12 mouse cellular contexts compared by ENCODE assay signal in the genomic region with DNA sequence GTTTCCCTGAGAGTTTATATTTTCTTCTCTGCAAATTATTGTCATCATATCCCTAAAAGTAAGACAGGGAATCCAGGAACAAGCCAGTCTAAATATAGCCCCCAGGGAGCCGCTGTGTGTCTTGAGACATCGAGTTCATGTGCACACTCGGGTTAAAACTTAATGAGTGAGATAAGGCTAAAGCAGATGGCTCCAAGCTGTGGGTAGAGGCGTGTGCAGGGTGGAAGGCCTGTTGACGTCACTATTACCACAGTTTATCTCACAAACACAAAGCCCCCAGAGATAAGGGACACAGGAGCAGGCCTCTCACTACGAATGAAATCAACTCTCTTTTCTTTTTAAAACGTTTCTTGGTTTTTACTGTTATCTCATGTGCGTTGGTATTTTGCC.
DNase-seq lines count a peak whose midpoint lies in the region; ATAC-seq and TF ChIP-seq lines count a peak whose summit lies in the region.
"Had no signal": no experiment of that assay in that cellular context is flagged by ENCODE, and none has a peak within 500 bp of the region (broad histone marks: within the 10 kb centered on the region; RNA-seq: fewer than 3 reads in every experiment).

No protein-coding gene starts in this region.

- no peak for TF ChIP-seq POLR2A in heart, adult 2 months (IDR thresholded peaks at IDR 0.05; ENCODE audit: insufficient read depth, low read depth, low read length)

- no peaks in the 10 kb centered on the region for H3K36me3 ChIP-seq in heart, embryonic 10.5 days
- H3K36me3 ChIP-seq in heart, adult 2 months (ENCODE audit: control insufficient read depth, insufficient read depth, low read length) = no peaks in the 10 kb centered on the region
- no peaks in the 10 kb centered on the region for H3K36me3 ChIP-seq in stomach, embryonic 14.5 days (ENCODE audit: control insufficient read depth, insufficient read depth, low read length)
- H3K36me3 ChIP-seq in stomach, postnatal 0 days (ENCODE audit: control insufficient read depth, insufficient read depth, low read length) = no peaks in the 10 kb centered on the region
- H3K36me3 ChIP-seq in stomach, embryonic 15.5 days = no peaks in the 10 kb centered on the region
- H3K36me3 ChIP-seq: limb, embryonic 12.5 days had no signal

- no peak overlapping the region for H3K4me3 ChIP-seq in heart, embryonic 10.5 days
- no peak overlapping the region for H3K4me3 ChIP-seq in heart, adult 2 months
- no peak overlapping the region for H3K4me3 ChIP-seq in stomach, embryonic 14.5 days (ENCODE audit: low read depth, low read length)
- H3K4me3 ChIP-seq in stomach, postnatal 0 days (ENCODE audit: low read depth, low read length) = no peak overlapping the region
- no peak overlapping the region for H3K4me3 ChIP-seq in stomach, embryonic 15.5 days (replicated peaks)
- H3K4me3 ChIP-seq: limb, embryonic 12.5 days had no signal

- no peak overlapping the region for H3K4me2 ChIP-seq in stomach, embryonic 14.5 days (replicated peaks; ENCODE audit: low read depth, low read length)
- no peak overlapping the region for H3K4me2 ChIP-seq in stomach, postnatal 0 days (replicated peaks; ENCODE audit: low read depth)
- H3K4me2 ChIP-seq in stomach, embryonic 15.5 days = no peak overlapping the region
- H3K4me2 ChIP-seq: limb, embryonic 12.5 days had no signal

- no peaks in the 10 kb centered on the region for H3K9me3 ChIP-seq in heart, embryonic 10.5 days
- H3K9me3 ChIP-seq in stomach, embryonic 14.5 days (ENCODE audit: control insufficient read depth, low read depth, low read length) = no peaks in the 10 kb centered on the region
- no peaks in the 10 kb centered on the region for H3K9me3 ChIP-seq in stomach, postnatal 0 days (ENCODE audit: control insufficient read depth, low read length)
- H3K9me3 ChIP-seq in stomach, embryonic 15.5 days = no peaks in the 10 kb centered on the region
- H3K9me3 ChIP-seq: limb, embryonic 12.5 days had no signal

- TF ChIP-seq CTCF in heart, adult 2 months (IDR thresholded peaks at IDR 0.05) = no peak
- no peak for TF ChIP-seq CTCF in stomach, postnatal 0 days (IDR thresholded peaks at IDR 0.05; ENCODE audit: low read depth)

- WGBS in heart, embryonic 10.5 days = 9% methylated on average over 8 of the region's 8 CpGs
- WGBS in heart, adult 2 months = 41% methylated on average over 8 of the region's 8 CpGs
- 44% methylated on average over 8 of the region's 8 CpGs for WGBS in stomach, embryonic 14.5 days
- WGBS in stomach, postnatal 0 days = 48% methylated on average over 8 of the region's 8 CpGs
- WGBS in stomach, embryonic 15.5 days = 37% methylated on average over 8 of the region's 8 CpGs

- DNase-seq in heart, embryonic 10.5 days (ENCODE audit: low spot score) = no peak
- DNase-seq in heart, adult 2 months = no peak
- no peak for DNase-seq in stomach, postnatal 0 days (ENCODE audit: low spot score)
- peak; percentile 65 for DNase-seq in liver
- no peak for DNase-seq in frontal cortex, postnatal 14 days (ENCODE audit: low spot score in 2 of 2)
- no peak for DNase-seq in right cerebral cortex, postnatal 4 days
- DNase-seq: B cell, adult 2 months; embryo, embryonic 11 days; kidney, adult 11 months had no signal

- no peak overlapping the region for H3K9ac ChIP-seq in heart, adult 2 months (ENCODE audit: low read depth, low read length)
- no peak overlapping the region for H3K9ac ChIP-seq in stomach, embryonic 14.5 days (replicated peaks; ENCODE audit: low read depth, low read length)
- H3K9ac ChIP-seq in stomach, postnatal 0 days (ENCODE audit: low read length) = no peak overlapping the region
- H3K9ac ChIP-seq in stomach, embryonic 15.5 days = no peak overlapping the region
- H3K9ac ChIP-seq: limb, embryonic 12.5 days had no signal

- H3K27me3 ChIP-seq in heart, embryonic 10.5 days (ENCODE audit: insufficient read depth, poor library complexity, severe bottlenecking) = peaks cover 7% of the 10 kb centered on the region; the same call in 1 of the 2 replicates
- H3K27me3 ChIP-seq in heart, adult 2 months (ENCODE audit: control insufficient read depth, insufficient read depth, low read length) = no peaks in the 10 kb centered on the region
- no peaks in the 10 kb centered on the region for H3K27me3 ChIP-seq in stomach, embryonic 14.5 days (ENCODE audit: control insufficient read depth, insufficient read depth, low read length)
- H3K27me3 ChIP-seq in stomach, postnatal 0 days (ENCODE audit: control insufficient read depth, insufficient read depth, low read length) = no peaks in the 10 kb centered on the region
- no peaks in the 10 kb centered on the region for H3K27me3 ChIP-seq in stomach, embryonic 15.5 days (replicated peaks)

- no peak; the same call in 1 of the 2 replicates for ATAC-seq in stomach, embryonic 14.5 days (ENCODE audit: insufficient number of reproducible peaks, insufficient read depth, low FRiP score, low read depth)
- ATAC-seq in stomach, postnatal 0 days (ENCODE audit: low FRiP score, low TSS enrichment) = no peak
- ATAC-seq in stomach, embryonic 15.5 days (ENCODE audit: insufficient read depth, low FRiP score, low read depth) = peak; percentile 56; the same call in 1 of the 2 replicates

- peak overlapping the region; percentile 67 for H3K27ac ChIP-seq in heart, embryonic 10.5 days
- no peak overlapping the region for H3K27ac ChIP-seq in heart, adult 2 months
- H3K27ac ChIP-seq in stomach, embryonic 14.5 days (ENCODE audit: low read length) = 0 out of 2 replicates have a peak overlapping the region, but pooled peaks have one; percentile 15
- no peak overlapping the region for H3K27ac ChIP-seq in stomach, postnatal 0 days (replicated peaks)
- no peak overlapping the region for H3K27ac ChIP-seq in stomach, embryonic 15.5 days
- H3K27ac ChIP-seq: limb, embryonic 12.5 days had no signal

- TF ChIP-seq EP300 in heart, adult 2 months (IDR thresholded peaks at IDR 0.05; ENCODE audit: insufficient read depth, low read depth, low read length) = no peak
- no peak for TF ChIP-seq EP300 in stomach, postnatal 0 days (optimal IDR thresholded peaks at IDR 0.05)

- peaks cover 34% of the 10 kb centered on the region for H3K4me1 ChIP-seq in heart, embryonic 10.5 days
- peaks cover 3% of the 10 kb centered on the region; the same call in 1 of the 2 replicates for H3K4me1 ChIP-seq in heart, adult 2 months (ENCODE audit: control insufficient read depth, insufficient read depth, low read length)
- H3K4me1 ChIP-seq in stomach, embryonic 14.5 days (ENCODE audit: control insufficient read depth, insufficient read depth, low read length) = peaks cover 7% of the 10 kb centered on the region
- H3K4me1 ChIP-seq in stomach, postnatal 0 days (replicated peaks; ENCODE audit: control insufficient read depth, insufficient read depth) = no peaks in the 10 kb centered on the region
- H3K4me1 ChIP-seq in stomach, embryonic 15.5 days = peaks cover 9% of the 10 kb centered on the region

- no peaks in the 10 kb centered on the region for H3K79me2 ChIP-seq in heart, adult 2 months (replicated peaks; ENCODE audit: control insufficient read depth, insufficient read depth, low read length)

- intact Hi-C loops in heart, adult 2 months (cut with DNase I) = no loop called here

Comparison
In these comparisons a context has a peak if more than half of its experiments do, and no peak if none do; other contexts are left out.
1. H3K27ac ChIP-seq: peak in heart, embryonic 10.5 days (single experiment) and stomach, embryonic 14.5 days (single experiment); none in heart, adult 2 months (single experiment), stomach, postnatal 0 days (single experiment) and stomach, embryonic 15.5 days (single experiment).